In the genomic region with DNA sequence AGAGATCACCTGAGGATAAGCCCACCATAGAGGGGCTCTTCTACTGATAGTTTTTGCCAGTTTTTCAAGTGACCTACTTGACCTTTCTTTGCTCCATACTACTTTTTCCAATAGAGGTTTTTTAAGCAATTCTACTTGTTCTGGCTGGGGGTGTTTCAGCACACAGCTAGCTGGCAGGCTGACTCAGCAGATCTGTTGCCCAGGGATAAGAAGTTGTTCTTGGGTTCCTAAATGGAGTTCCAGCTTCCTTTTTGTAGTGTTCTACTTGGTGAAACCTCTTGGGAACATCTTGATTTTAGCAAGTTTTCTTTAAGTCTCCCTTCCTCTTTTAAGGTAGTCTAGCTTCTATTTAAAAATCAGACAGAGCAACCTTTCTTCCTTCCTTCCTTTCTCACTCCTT, we compare ENCODE assay signal across 10 mouse cellular contexts.
"Had no signal": no experiment of that assay in that cellular context is flagged by ENCODE, and none has a peak within 500 bp of the region (broad histone marks: within the 10 kb centered on the region; RNA-seq: fewer than 3 reads in every experiment).

No protein-coding gene starts in this region.

- ATAC-seq: midbrain, embryonic 16.5 days had no signal

- DNase-seq: lung, adult 18-20 months; lung, embryonic 14.5 days; lung, postnatal 10 days; lung, postnatal 4 days; midbrain, embryonic 14.5 days; right cerebral cortex, postnatal 25 days; thymus, adult 2 months; thymus, postnatal 25 days; thymus, postnatal 4 days had no signal
